Comparison of ENCODE assay signal across 8 mouse cellular contexts in the genomic region with DNA sequence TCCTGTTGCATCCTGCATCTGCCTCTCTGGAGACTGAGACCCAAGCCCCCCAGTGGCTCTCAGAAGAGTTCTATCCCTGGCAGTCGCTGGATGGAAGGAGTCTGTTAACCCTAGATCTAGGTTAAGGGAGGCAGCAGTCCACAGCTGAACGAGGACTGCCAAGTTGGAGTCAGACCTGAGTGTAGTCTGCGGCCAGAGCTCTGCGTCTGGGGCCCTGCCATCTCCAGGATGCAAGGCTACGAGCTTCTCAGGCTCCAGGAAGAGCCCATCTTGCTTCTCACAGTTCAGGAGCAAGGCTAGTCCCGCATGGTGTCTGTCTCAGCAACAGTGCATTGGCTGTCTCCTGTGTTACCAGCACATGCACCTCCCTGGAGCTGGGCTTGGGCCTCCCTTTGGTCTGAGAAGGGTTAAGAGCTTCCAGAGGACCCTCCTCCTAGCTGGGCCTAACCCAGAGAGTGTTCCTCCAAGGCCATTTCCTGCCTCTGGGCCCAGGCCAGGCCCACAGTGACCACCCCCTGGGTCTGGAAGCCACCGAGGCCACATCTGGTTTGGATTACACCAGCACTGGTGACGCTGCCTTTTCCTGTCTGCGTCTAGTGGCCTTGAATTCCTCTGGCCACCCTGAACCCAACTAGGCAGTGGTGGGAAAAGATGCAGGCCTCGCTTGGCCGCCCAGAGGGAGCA. TPM values are rescaled to one million over a fixed set of nuclear protein-coding genes. Genes with fewer than 3 reads are reported as not detected.
DNase-seq lines count a peak whose midpoint lies in the region; ATAC-seq lines count a peak whose summit lies in the region.

No protein-coding gene starts in this region.

- H3K27ac ChIP-seq in hindbrain, embryonic 10.5 days = peak overlapping the region; percentile 68
- no peak overlapping the region for H3K27ac ChIP-seq in hindbrain, embryonic 14.5 days
- H3K27ac ChIP-seq in liver, embryonic 13.5 days = no peak overlapping the region
- H3K27ac ChIP-seq in stomach, embryonic 16.5 days (ENCODE audit: low read length) = peak overlapping the region; percentile 78

- ATAC-seq in hindbrain, embryonic 14.5 days (ENCODE audit: low FRiP score) = no peak
- peak; percentile 57 for ATAC-seq in liver, embryonic 13.5 days (ENCODE audit: low read depth)
- peak; percentile 76 for ATAC-seq in stomach, embryonic 16.5 days (ENCODE audit: insufficient read depth, low FRiP score)

- H3K27me3 ChIP-seq in hindbrain, embryonic 10.5 days (ENCODE audit: insufficient read depth, poor library complexity, severe bottlenecking) = 0 out of 2 replicates have a peak, but pooled peaks cover 3% of the 10 kb centered on the region
- no peaks in the 10 kb centered on the region for H3K27me3 ChIP-seq in hindbrain, embryonic 14.5 days (ENCODE audit: control insufficient read depth, insufficient read depth, low read length)
- no peaks in the 10 kb centered on the region; the same call in 1 of the 2 replicates for H3K27me3 ChIP-seq in liver, embryonic 13.5 days
- H3K27me3 ChIP-seq in stomach, embryonic 16.5 days (ENCODE audit: control insufficient read depth, insufficient read depth, low read length) = no peaks in the 10 kb centered on the region

- H3K4me3 ChIP-seq in hindbrain, embryonic 10.5 days = no peak overlapping the region
- no peak overlapping the region for H3K4me3 ChIP-seq in hindbrain, embryonic 14.5 days (replicated peaks; ENCODE audit: low read length)
- no peak overlapping the region for H3K4me3 ChIP-seq in liver, embryonic 13.5 days (replicated peaks)
- H3K4me3 ChIP-seq in stomach, embryonic 16.5 days (replicated peaks; ENCODE audit: low read length) = no peak overlapping the region

- WGBS in hindbrain, embryonic 10.5 days = 57% methylated on average over 11 of the region's 11 CpGs
- 75% methylated on average over 11 of the region's 11 CpGs for WGBS in hindbrain, embryonic 14.5 days
- whole genome bisulfite sequencing in liver, embryonic 13.5 days (ENCODE audit: insufficient replicate concordance) = 37% methylated on average over 11 of the region's 11 CpGs
- 42% methylated on average over 11 of the region's 11 CpGs for WGBS in stomach, embryonic 16.5 days

- no peaks in the 10 kb centered on the region for H3K9me3 ChIP-seq in hindbrain, embryonic 10.5 days
- H3K9me3 ChIP-seq in hindbrain, embryonic 14.5 days (ENCODE audit: control insufficient read depth, low read length) = no peaks in the 10 kb centered on the region
- H3K9me3 ChIP-seq in liver, embryonic 13.5 days (replicated peaks) = no peaks in the 10 kb centered on the region
- no peaks in the 10 kb centered on the region for H3K9me3 ChIP-seq in stomach, embryonic 16.5 days (replicated peaks; ENCODE audit: control insufficient read depth, low read length)

- no peak overlapping the region for H3K4me2 ChIP-seq in hindbrain, embryonic 14.5 days (replicated peaks)
- no peak overlapping the region for H3K4me2 ChIP-seq in liver, embryonic 13.5 days
- no peak overlapping the region for H3K4me2 ChIP-seq in stomach, embryonic 16.5 days (ENCODE audit: low read depth, low read length)

- no peak overlapping the region for H3K9ac ChIP-seq in hindbrain, embryonic 14.5 days
- H3K9ac ChIP-seq in liver, embryonic 13.5 days = no peak overlapping the region
- H3K9ac ChIP-seq in stomach, embryonic 16.5 days (ENCODE audit: low read length) = peak overlapping the region; percentile 57

- peaks cover 71% of the 10 kb centered on the region for H3K4me1 ChIP-seq in hindbrain, embryonic 10.5 days (replicated peaks)
- H3K4me1 ChIP-seq in hindbrain, embryonic 14.5 days (replicated peaks; ENCODE audit: control insufficient read depth, insufficient read depth, low read length) = no peaks in the 10 kb centered on the region
- peaks cover 19% of the 10 kb centered on the region for H3K4me1 ChIP-seq in liver, embryonic 13.5 days (replicated peaks)
- peaks cover 15% of the 10 kb centered on the region for H3K4me1 ChIP-seq in stomach, embryonic 16.5 days (ENCODE audit: control insufficient read depth, insufficient read depth, low read length)

- H3K36me3 ChIP-seq in hindbrain, embryonic 10.5 days = no peaks in the 10 kb centered on the region
- no peaks in the 10 kb centered on the region for H3K36me3 ChIP-seq in hindbrain, embryonic 14.5 days (replicated peaks; ENCODE audit: control insufficient read depth, insufficient read depth)
- H3K36me3 ChIP-seq in liver, embryonic 13.5 days = no peaks in the 10 kb centered on the region
- H3K36me3 ChIP-seq in stomach, embryonic 16.5 days (ENCODE audit: control insufficient read depth, insufficient read depth, low read length) = no peaks in the 10 kb centered on the region

- peak; percentile 79 for DNase-seq in hindbrain, embryonic 10.5 days (ENCODE audit: low spot score)
- DNase-seq in hindbrain, embryonic 14.5 days (ENCODE audit: low spot score) = no peak
- peak; percentile 84 for DNase-seq in gastrocnemius, adult 18-20 months (ENCODE audit: low spot score)
- peak; percentile 79 for DNase-seq in hindlimb bud, embryonic 11.5 days (ENCODE audit: extremely low spot score, low read depth, low spot score)
- no peak for DNase-seq in liver, embryonic 13.5 days
- no peak for DNase-seq in right cerebral cortex, postnatal 36 days (ENCODE audit: low spot score in 2 of 2)
- no peak for DNase-seq in retina, embryonic 14.5 days (ENCODE audit: low spot score)

RNA-seq across cellular contexts. Expression of a gene that starts 7.7 kb away (rescaled TPM):
- polyA plus RNA-seq in hindbrain, embryonic 10.5 days (2016; fragmentation: Nextera tagmentation; extraction: Ambion mirVana) = 0.56 and 1.0 TPM in 2 replicates
- 3.5 and 4.9 TPM in 2 replicates for polyA plus RNA-seq in hindbrain, embryonic 14.5 days (2014; fragmentation: Nextera tagmentation; extraction: Ambion mirVana)
- total RNA-seq in gastrocnemius, adult 18-20 months (2021) = 1 to 10 TPM in 1 of 2 experiments, under 1 TPM in 1; 0.75 to 1.8 TPM
- 0.16 and 0.20 TPM in 2 replicates for polyA plus RNA-seq in liver, embryonic 13.5 days (2015; fragmentation: Nextera tagmentation; extraction: Ambion mirVana)
- polyA plus RNA-seq in stomach, embryonic 16.5 days (2015; fragmentation: Nextera tagmentation; extraction: Ambion mirVana) = 4.5 and 5.3 TPM in 2 replicates

RNA-seq across cellular contexts. Expression of a gene that starts 14.2 kb away (rescaled TPM):
- polyA plus RNA-seq in hindbrain, embryonic 10.5 days (2016; fragmentation: Nextera tagmentation; extraction: Ambion mirVana) = 0.05 and 0.14 TPM in 2 replicates
- not detected in 2 replicates for polyA plus RNA-seq in hindbrain, embryonic 14.5 days (2014; fragmentation: Nextera tagmentation; extraction: Ambion mirVana)
- 100 to 1,000 TPM; 671 to 798 TPM for total RNA-seq in gastrocnemius, adult 18-20 months (2021)
- not detected in 2 replicates for polyA plus RNA-seq in liver, embryonic 13.5 days (2015; fragmentation: Nextera tagmentation; extraction: Ambion mirVana)
- polyA plus RNA-seq in stomach, embryonic 16.5 days (2015; fragmentation: Nextera tagmentation; extraction: Ambion mirVana) = 0.07 and 1.8 TPM in 2 replicates

RNA-seq across cellular contexts. Expression of a gene that starts 26.2 kb away (rescaled TPM):
- 1.1 and 1.4 TPM in 2 replicates for polyA plus RNA-seq in hindbrain, embryonic 10.5 days (2016; fragmentation: Nextera tagmentation; extraction: Ambion mirVana)
- 8.8 and 11.0 TPM in 2 replicates for polyA plus RNA-seq in hindbrain, embryonic 14.5 days (2014; fragmentation: Nextera tagmentation; extraction: Ambion mirVana)
- under 1 TPM; 0.26 to 0.34 TPM for total RNA-seq in gastrocnemius, adult 18-20 months (2021)
- not detected in 2 replicates for polyA plus RNA-seq in liver, embryonic 13.5 days (2015; fragmentation: Nextera tagmentation; extraction: Ambion mirVana)
- 0.06 and 0.24 TPM in 2 replicates for polyA plus RNA-seq in stomach, embryonic 16.5 days (2015; fragmentation: Nextera tagmentation; extraction: Ambion mirVana)

RNA-seq across cellular contexts. Expression of a gene that starts 37.0 kb away (rescaled TPM):
- polyA plus RNA-seq in hindbrain, embryonic 10.5 days (2016; fragmentation: Nextera tagmentation; extraction: Ambion mirVana) = 1.6 and 1.9 TPM in 2 replicates
- 8.0 and 11.2 TPM in 2 replicates for polyA plus RNA-seq in hindbrain, embryonic 14.5 days (2014; fragmentation: Nextera tagmentation; extraction: Ambion mirVana)
- total RNA-seq in gastrocnemius, adult 18-20 months (2021) = not detected
- polyA plus RNA-seq in liver, embryonic 13.5 days (2015; fragmentation: Nextera tagmentation; extraction: Ambion mirVana) = 0.15 and 0.35 TPM in 2 replicates
- polyA plus RNA-seq in stomach, embryonic 16.5 days (2015; fragmentation: Nextera tagmentation; extraction: Ambion mirVana) = 0.27 TPM in 2 replicates

Comparison
In these comparisons a context has a peak if more than half of its experiments do, and no peak if none do; other contexts are left out.
1. DNase-seq: peak in hindbrain, embryonic 10.5 days (single experiment), gastrocnemius, adult 18-20 months (single experiment) and hindlimb bud, embryonic 11.5 days (single experiment); none in hindbrain, embryonic 14.5 days (single experiment), liver, embryonic 13.5 days (single experiment), right cerebral cortex, postnatal 36 days (0 of 2) and retina, embryonic 14.5 days (single experiment).
2. H3K27ac ChIP-seq: peak in hindbrain, embryonic 10.5 days (single experiment) and stomach, embryonic 16.5 days (single experiment); none in hindbrain, embryonic 14.5 days (single experiment) and liver, embryonic 13.5 days (single experiment).